Mouse (Mus musculus): ENCODE results near the gene Tfap2a. TPM values are rescaled to one million over a fixed set of nuclear protein-coding genes. Genes with fewer than 3 reads are reported as not detected.

The Tfap2a gene
- polyA plus RNA-seq (2016; fragmentation: Nextera tagmentation; extraction: Ambion mirVana): 0.13 and 0.19 TPM in 2 replicates

GRCm38 (mm10) chr13:40738196-40738880 lies at the start of gene Tfap2a:
Tfap2a (minus strand) TSS chr13:40738376.
- peaks cover 29% of the 10 kb centered on the region for H3K4me1 ChIP-seq (replicated peaks)
- no peak within 1 kb of the TSS for H3K27ac ChIP-seq (ENCODE audit: poor library complexity, severe bottlenecking)
- H3K9ac ChIP-seq: no peak within 1 kb of the TSS
- no peak within 1 kb of the TSS for H3K4me2 ChIP-seq
- under 1% methylated on average over 29 of the region's 30 CpGs for WGBS
- H3K9me3 ChIP-seq (replicated peaks): no peaks in the 10 kb centered on the region
- no peak for ATAC-seq (ENCODE audit: insufficient number of reproducible peaks, low FRiP score)
- H3K36me3 ChIP-seq: no peaks in the 10 kb centered on the region
- peaks cover 97% of the 10 kb centered on the region for H3K27me3 ChIP-seq (replicated peaks)
- no peak within 1 kb of the TSS for H3K4me3 ChIP-seq

GRCm38 (mm10) chr13:40784202-40784771 lies 46.1 kb upstream of the Tfap2a start:
- Histone ChIP-seq H3K9me3 (replicated peaks) (0 out of 2 replicates have a peak, but pooled peaks cover 2% of the 10 kb centered on the region), H3K4me2 (no peak overlapping the region), H3K9ac (no peak overlapping the region), H3K4me3 (no peak overlapping the region), H3K36me3 (no peaks in the 10 kb centered on the region), H3K27me3 (replicated peaks) (no peaks in the 10 kb centered on the region), H3K4me1 (replicated peaks) (0 out of 2 replicates have a peak, but pooled peaks cover 5% of the 10 kb centered on the region), H3K27ac (ENCODE audit: poor library complexity, severe bottlenecking) (no peak overlapping the region)
- 44% methylated on average over 8 of the region's 8 CpGs for WGBS
- ATAC-seq (ENCODE audit: insufficient number of reproducible peaks, low FRiP score): no peak

GRCm38 (mm10) chr13:40757995-40758394 lies 19.8 kb upstream of the Tfap2a start:
- no peak overlapping the region for H3K4me3 ChIP-seq
- no peak overlapping the region for H3K4me2 ChIP-seq
- no peak overlapping the region for H3K27ac ChIP-seq (ENCODE audit: poor library complexity, severe bottlenecking)
- H3K4me1 ChIP-seq (replicated peaks): no peaks in the 10 kb centered on the region
- H3K9ac ChIP-seq: no peak overlapping the region
- H3K27me3 ChIP-seq (replicated peaks): no peaks in the 10 kb centered on the region
- no peak for ATAC-seq (ENCODE audit: insufficient number of reproducible peaks, low FRiP score)
- H3K9me3 ChIP-seq (replicated peaks): no peaks in the 10 kb centered on the region
- no peaks in the 10 kb centered on the region for H3K36me3 ChIP-seq

- Histone ChIP-seq H3K27ac (ENCODE audit: poor library complexity, severe bottlenecking) (no peak overlapping the region), H3K9ac (no peak overlapping the region), H3K4me2 (no peak overlapping the region), H3K4me3 (no peak overlapping the region), H3K36me3 (no peaks in the 10 kb centered on the region), H3K4me1 (replicated peaks) (no peaks in the 10 kb centered on the region), H3K27me3 (replicated peaks) (no peaks in the 10 kb centered on the region), H3K9me3 (replicated peaks) (no peaks in the 10 kb centered on the region)
- 59% methylated on average over 7 of the region's 7 CpGs for WGBS
- no peak for ATAC-seq (ENCODE audit: insufficient number of reproducible peaks, low FRiP score)
Observed at GRCm38 (mm10) chr13:40756356-40756755, 18.2 kb upstream of the Tfap2a start.

- no peak overlapping the region for H3K4me2 ChIP-seq
- H3K27ac ChIP-seq (ENCODE audit: poor library complexity, severe bottlenecking): no peak overlapping the region
- H3K9me3 ChIP-seq (replicated peaks): no peaks in the 10 kb centered on the region
- 85% methylated on average over 10 of the region's 10 CpGs for WGBS
- no peaks in the 10 kb centered on the region for H3K27me3 ChIP-seq (replicated peaks)
- no peak overlapping the region for H3K9ac ChIP-seq
- 0 out of 2 replicates have a peak, but pooled peaks cover 4% of the 10 kb centered on the region for H3K4me1 ChIP-seq (replicated peaks)
- ATAC-seq (ENCODE audit: insufficient number of reproducible peaks, low FRiP score): no peak
- no peaks in the 10 kb centered on the region for H3K36me3 ChIP-seq
- H3K4me3 ChIP-seq: no peak overlapping the region
Observed at GRCm38 (mm10) chr13:40754091-40754490, 15.9 kb upstream of the Tfap2a start.

GRCm38 (mm10) chr13:40751889-40752288 lies 13.7 kb upstream of the Tfap2a start:
- Histone ChIP-seq H3K9ac (no peak overlapping the region), H3K27me3 (replicated peaks) (0 out of 2 replicates have a peak, but pooled peaks cover 2% of the 10 kb centered on the region), H3K4me1 (replicated peaks) (0 out of 2 replicates have a peak, but pooled peaks cover 4% of the 10 kb centered on the region), H3K4me2 (no peak overlapping the region), H3K4me3 (no peak overlapping the region), H3K9me3 (replicated peaks) (no peaks in the 10 kb centered on the region), H3K36me3 (no peaks in the 10 kb centered on the region), H3K27ac (ENCODE audit: poor library complexity, severe bottlenecking) (no peak overlapping the region)
- ATAC-seq (ENCODE audit: insufficient number of reproducible peaks, low FRiP score): no peak
- 81% methylated on average over 10 of the region's 10 CpGs for WGBS

GRCm38 (mm10) chr13:40749603-40749905 lies 11.4 kb upstream of the Tfap2a start:
- no peak overlapping the region for H3K27ac ChIP-seq (ENCODE audit: poor library complexity, severe bottlenecking)
- H3K9ac ChIP-seq: no peak overlapping the region
- peak overlapping the region; percentile 23; the same call in 1 of the 2 replicates for H3K4me3 ChIP-seq
- H3K36me3 ChIP-seq: no peaks in the 10 kb centered on the region
- WGBS: 60% methylated on average over 9 of the region's 9 CpGs
- peaks cover 22% of the 10 kb centered on the region for H3K27me3 ChIP-seq (replicated peaks)
- H3K9me3 ChIP-seq (replicated peaks): peaks cover 7% of the 10 kb centered on the region
- H3K4me2 ChIP-seq: peak overlapping the region; percentile 69
- ATAC-seq (ENCODE audit: insufficient number of reproducible peaks, low FRiP score): no peak
- peaks cover 8% of the 10 kb centered on the region; the same call in 1 of the 2 replicates for H3K4me1 ChIP-seq (replicated peaks)

- peak overlapping the region; percentile 69 for H3K4me2 ChIP-seq
- no peak overlapping the region for H3K27ac ChIP-seq (ENCODE audit: poor library complexity, severe bottlenecking)
- 11% methylated on average over 19 of the region's 19 CpGs for WGBS
- ATAC-seq (ENCODE audit: insufficient number of reproducible peaks, low FRiP score): no peak
- H3K27me3 ChIP-seq (replicated peaks): peaks cover 27% of the 10 kb centered on the region
- peak overlapping the region; percentile 23 for H3K4me3 ChIP-seq
- H3K4me1 ChIP-seq (replicated peaks): peaks cover 13% of the 10 kb centered on the region
- peaks cover 7% of the 10 kb centered on the region for H3K9me3 ChIP-seq (replicated peaks)
- no peak overlapping the region for H3K9ac ChIP-seq
- H3K36me3 ChIP-seq: no peaks in the 10 kb centered on the region
Observed at GRCm38 (mm10) chr13:40748785-40749602, 10.8 kb upstream of the Tfap2a start.

GRCm38 (mm10) chr13:40744111-40744805 lies 6.1 kb upstream of the Tfap2a start:
- peaks cover 7% of the 10 kb centered on the region for H3K9me3 ChIP-seq (replicated peaks)
- H3K36me3 ChIP-seq: no peaks in the 10 kb centered on the region
- H3K27ac ChIP-seq (ENCODE audit: poor library complexity, severe bottlenecking): no peak overlapping the region
- peak overlapping the region; percentile 19 for H3K4me3 ChIP-seq
- H3K4me2 ChIP-seq: peak overlapping the region; percentile 59
- peaks cover 73% of the 10 kb centered on the region for H3K27me3 ChIP-seq (replicated peaks)
- no peak overlapping the region for H3K9ac ChIP-seq
- peaks cover 10% of the 10 kb centered on the region for H3K4me1 ChIP-seq (replicated peaks)
- no peak for ATAC-seq (ENCODE audit: insufficient number of reproducible peaks, low FRiP score)
- 2% methylated on average over 19 of the region's 19 CpGs for WGBS

- no peak overlapping the region for H3K27ac ChIP-seq (ENCODE audit: poor library complexity, severe bottlenecking)
- no peak for ATAC-seq (ENCODE audit: insufficient number of reproducible peaks, low FRiP score)
- peaks cover 7% of the 10 kb centered on the region for H3K9me3 ChIP-seq (replicated peaks)
- no peak overlapping the region for H3K4me3 ChIP-seq
- H3K9ac ChIP-seq: no peak overlapping the region
- H3K36me3 ChIP-seq: no peaks in the 10 kb centered on the region
- H3K4me1 ChIP-seq (replicated peaks): peaks cover 12% of the 10 kb centered on the region
- no peak overlapping the region for H3K4me2 ChIP-seq
- 7% methylated on average over 4 of the region's 4 CpGs for WGBS
- H3K27me3 ChIP-seq (replicated peaks): peaks cover 83% of the 10 kb centered on the region
Observed at GRCm38 (mm10) chr13:40743221-40743620, 5.0 kb upstream of the Tfap2a start.

Data from heart, embryonic 12.5 days (tissue).